Mouse (Mus musculus): Measurements from ENCODE around the gene Fut9.

DNA sequence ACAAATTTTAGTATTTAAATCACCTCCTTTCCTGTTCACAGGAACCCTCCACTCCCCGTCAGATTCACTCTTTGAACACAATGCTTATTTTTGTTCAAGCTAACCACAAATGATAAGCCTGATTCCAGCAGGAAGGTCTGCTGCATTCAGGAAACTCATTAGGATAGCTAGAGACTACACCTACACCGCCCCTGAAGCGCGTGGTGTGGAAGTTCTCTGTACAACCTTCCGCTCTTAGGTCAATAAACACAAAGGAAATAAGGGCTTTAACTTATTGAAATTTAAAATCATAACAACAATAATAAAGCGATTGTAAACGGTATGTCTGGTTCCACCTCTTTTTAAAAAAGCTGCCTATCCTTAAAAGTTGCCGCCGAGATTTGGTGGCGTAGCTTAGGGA is 1.6 kb downstream of the Fut9 start:
- TF ChIP-seq POLR2A (IDR thresholded peaks at IDR 0.05; ENCODE audit: insufficient read depth, low read length) (no peak), CTCF (IDR thresholded peaks at IDR 0.05; ENCODE audit: low read depth, low read length) (no peak)

Data from ES-Bruce4 (cell line).